Mouse (Mus musculus): ENCODE results near the gene Nrxn3. TPM values are rescaled to one million over a fixed set of nuclear protein-coding genes. Genes with fewer than 3 reads are reported as not detected.

Nrxn3 gene
- polyA plus RNA-seq, 1 experiment: not detected

DNA sequence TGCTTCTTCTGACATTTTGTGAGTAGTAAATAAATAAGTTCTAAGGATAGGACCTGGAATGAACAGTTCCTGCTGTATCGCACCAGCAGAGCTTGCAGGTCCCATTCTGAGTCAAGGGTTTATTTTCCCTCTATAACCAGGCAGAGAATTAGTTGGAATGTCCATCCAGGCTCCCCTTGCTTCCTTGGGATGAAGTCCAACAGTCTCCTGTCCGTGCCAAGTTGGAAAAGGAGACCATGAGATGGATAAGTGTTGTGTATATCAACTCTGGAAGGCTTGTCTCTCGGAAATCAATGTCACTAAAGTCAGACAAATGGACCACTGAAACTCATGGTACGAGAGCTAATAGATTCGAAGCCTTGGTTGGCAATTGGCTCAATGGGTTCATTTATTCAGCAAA, 1087.5 kb downstream of the Nrxn3 start:
- TF ChIP-seq CTCF (IDR thresholded peaks at IDR 0.05; ENCODE audit: borderline replicate concordance, insufficient read depth, low read length): no peak
- TF ChIP-seq POLR2A (IDR thresholded peaks at IDR 0.05; ENCODE audit: low read depth, low read length): no peak
- no peak overlapping the region for H3K27ac ChIP-seq (ENCODE audit: insufficient read depth, low read length)
- no peak overlapping the region for H3K4me3 ChIP-seq (ENCODE audit: insufficient read depth, low read length)
- no peaks in the 10 kb centered on the region for H3K4me1 ChIP-seq (ENCODE audit: control insufficient read depth, insufficient read depth, low read length)

DNA sequence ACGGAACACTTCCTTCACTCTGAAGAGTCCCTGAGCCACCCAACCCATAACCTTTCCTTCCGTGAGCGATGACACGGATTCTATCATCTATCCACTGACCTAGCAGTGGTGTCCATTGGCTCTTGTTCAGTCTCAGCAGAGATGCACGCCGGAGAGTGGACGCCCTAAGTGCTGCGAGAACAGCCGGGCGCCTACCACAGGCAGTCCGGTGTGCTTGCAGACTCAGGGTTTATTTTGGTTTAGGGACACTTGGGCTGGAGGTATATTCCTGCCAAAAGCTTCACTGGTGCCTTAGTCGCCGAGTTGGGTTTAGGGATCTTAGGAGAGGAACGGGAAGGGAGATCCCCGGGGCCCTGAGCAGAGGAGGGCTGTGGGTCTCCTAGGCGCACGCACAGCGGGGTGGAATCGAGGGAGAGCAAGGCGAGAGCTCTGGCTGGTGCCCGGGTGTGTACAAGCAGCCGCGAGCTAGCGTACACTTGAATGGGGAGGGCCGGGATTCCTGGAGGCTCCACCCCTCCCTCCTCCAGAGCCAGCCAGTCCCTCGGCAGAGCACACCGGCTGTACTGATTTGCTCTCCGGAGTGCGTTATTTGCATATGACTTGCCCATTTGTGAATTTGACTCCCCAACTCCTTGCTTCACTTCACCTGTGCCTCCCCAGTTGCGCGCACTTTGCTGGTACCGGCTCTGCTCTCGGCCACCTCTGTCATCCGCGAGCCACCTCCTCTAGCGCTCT, 1089.3 kb downstream of the Nrxn3 start:
- TF ChIP-seq CTCF (IDR thresholded peaks at IDR 0.05; ENCODE audit: borderline replicate concordance, insufficient read depth, low read length) (no peak), POLR2A (IDR thresholded peaks at IDR 0.05; ENCODE audit: low read depth, low read length) (no peak; the same call in 1 of the 2 replicates)
- Histone ChIP-seq H3K4me1 (ENCODE audit: control insufficient read depth, insufficient read depth, low read length) (no peaks in the 10 kb centered on the region), H3K4me3 (ENCODE audit: insufficient read depth, low read length) (peak overlapping the region; percentile 63), H3K27ac (ENCODE audit: insufficient read depth, low read length) (no peak overlapping the region)

DNA sequence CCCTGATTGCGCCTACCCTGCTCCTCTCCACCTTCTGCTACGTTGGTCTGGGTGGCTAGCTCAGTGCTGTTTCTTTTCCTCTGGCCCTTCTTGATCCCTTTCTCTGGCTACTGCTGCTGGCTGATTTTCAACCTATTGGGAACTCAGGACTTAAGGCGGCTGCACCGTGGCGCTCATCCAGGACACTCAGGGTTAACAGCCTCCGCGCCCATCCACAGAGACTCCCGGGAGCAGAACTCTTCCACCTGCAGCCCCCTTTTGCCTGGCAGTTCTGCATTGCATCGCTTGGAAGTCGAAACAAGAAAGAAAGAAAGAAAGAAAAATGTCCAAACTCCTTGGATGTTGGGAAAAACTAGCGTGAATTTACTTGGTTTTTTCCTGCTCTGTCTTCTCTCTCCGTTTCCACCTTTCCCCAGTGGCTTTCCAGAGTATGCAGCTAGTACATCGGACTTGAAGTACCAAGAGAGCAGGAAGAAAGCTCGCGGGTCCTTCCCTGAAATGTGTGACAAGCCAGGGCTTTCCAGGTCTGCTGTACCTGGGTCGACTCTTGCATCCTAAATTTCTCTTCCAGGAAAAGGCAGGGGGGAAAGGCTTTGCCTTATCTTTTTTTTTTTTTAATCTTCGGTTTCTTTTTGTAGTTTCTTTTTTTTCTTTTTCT, 1090.0 kb downstream of the Nrxn3 start:
- no peak for TF ChIP-seq POLR2A (IDR thresholded peaks at IDR 0.05; ENCODE audit: low read depth, low read length)
- H3K4me1 ChIP-seq (ENCODE audit: control insufficient read depth, insufficient read depth, low read length): no peaks in the 10 kb centered on the region
- peak overlapping the region; percentile 63 for H3K4me3 ChIP-seq (ENCODE audit: insufficient read depth, low read length)
- H3K27ac ChIP-seq (ENCODE audit: insufficient read depth, low read length): no peak overlapping the region

DNA sequence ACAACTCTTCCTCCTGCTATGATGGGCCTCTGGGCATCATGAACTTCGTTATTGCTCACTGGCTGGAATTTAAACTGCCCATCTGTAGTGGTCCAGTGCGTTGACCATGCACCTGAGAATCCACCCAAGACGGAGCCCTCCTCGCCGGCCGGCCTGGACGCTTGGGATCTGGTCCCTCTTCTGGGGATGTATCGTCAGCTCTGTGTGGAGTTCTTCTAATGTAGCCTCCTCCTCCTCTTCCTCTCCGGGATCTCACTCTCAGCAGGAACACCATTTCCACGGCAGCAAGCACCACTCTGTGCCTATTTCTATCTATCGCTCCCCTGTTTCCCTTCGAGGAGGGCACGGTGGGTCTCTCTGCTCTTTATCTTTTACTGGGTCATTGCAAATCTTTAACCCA, 1090.6 kb downstream of the Nrxn3 start:
- no peak overlapping the region for H3K4me3 ChIP-seq (ENCODE audit: insufficient read depth, low read length)
- no peak overlapping the region for H3K27ac ChIP-seq (ENCODE audit: insufficient read depth, low read length)
- H3K4me1 ChIP-seq (ENCODE audit: control insufficient read depth, insufficient read depth, low read length): no peaks in the 10 kb centered on the region
- TF ChIP-seq CTCF (IDR thresholded peaks at IDR 0.05; ENCODE audit: borderline replicate concordance, insufficient read depth, low read length): no peak
- TF ChIP-seq POLR2A (IDR thresholded peaks at IDR 0.05; ENCODE audit: low read depth, low read length): no peak

DNA sequence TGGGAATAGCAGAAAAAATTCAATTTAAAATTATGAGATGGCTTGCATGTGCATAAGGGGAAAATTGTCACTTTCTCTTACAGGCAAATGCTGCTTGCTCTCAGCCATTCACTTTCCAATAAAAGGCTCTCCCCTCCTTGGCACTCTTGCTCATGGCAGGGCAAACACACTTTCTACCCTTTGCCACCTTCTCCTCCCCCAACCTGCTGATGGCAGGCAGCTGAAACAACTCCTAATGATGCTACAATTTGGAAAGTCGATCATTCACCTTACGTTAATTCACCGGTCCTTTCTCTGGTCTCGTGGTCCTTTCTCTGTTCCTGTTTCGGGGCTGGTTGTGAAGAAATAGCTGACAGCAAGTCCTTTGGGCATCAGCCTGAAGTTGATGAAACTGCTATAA, 1091.0 kb downstream of the Nrxn3 start:
- Histone ChIP-seq H3K27ac (ENCODE audit: insufficient read depth, low read length) (no peak overlapping the region), H3K4me1 (ENCODE audit: control insufficient read depth, insufficient read depth, low read length) (no peaks in the 10 kb centered on the region), H3K4me3 (ENCODE audit: insufficient read depth, low read length) (no peak overlapping the region)
- no peak for TF ChIP-seq POLR2A (IDR thresholded peaks at IDR 0.05; ENCODE audit: low read depth, low read length)
- TF ChIP-seq CTCF (IDR thresholded peaks at IDR 0.05; ENCODE audit: borderline replicate concordance, insufficient read depth, low read length): no peak

DNA sequence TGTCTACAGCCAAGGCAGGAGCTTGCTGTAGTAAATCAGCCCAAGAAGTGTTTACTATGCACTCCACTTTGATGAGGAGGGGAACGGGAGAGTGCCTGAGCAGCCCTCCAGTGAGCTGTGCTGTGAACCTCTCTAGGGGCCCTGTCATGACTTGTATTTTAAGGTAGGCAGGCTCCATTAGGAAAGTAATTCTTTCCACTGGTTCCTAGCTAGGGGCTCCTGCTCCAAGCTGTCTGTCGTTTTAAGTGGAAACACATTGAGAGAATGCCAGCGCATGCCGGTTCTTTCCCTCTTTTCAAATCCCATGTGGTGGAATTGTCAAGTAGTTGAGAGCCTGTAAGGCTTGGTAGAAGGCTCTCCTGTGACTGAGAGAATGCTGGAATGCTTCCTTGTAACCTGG, 1091.9 kb downstream of the Nrxn3 start:
- Histone ChIP-seq H3K4me3 (ENCODE audit: insufficient read depth, low read length) (no peak overlapping the region), H3K27ac (ENCODE audit: insufficient read depth, low read length) (no peak overlapping the region), H3K4me1 (ENCODE audit: control insufficient read depth, insufficient read depth, low read length) (no peaks in the 10 kb centered on the region)
- TF ChIP-seq POLR2A (IDR thresholded peaks at IDR 0.05; ENCODE audit: low read depth, low read length) (no peak), CTCF (IDR thresholded peaks at IDR 0.05; ENCODE audit: borderline replicate concordance, insufficient read depth, low read length) (no peak)

DNA sequence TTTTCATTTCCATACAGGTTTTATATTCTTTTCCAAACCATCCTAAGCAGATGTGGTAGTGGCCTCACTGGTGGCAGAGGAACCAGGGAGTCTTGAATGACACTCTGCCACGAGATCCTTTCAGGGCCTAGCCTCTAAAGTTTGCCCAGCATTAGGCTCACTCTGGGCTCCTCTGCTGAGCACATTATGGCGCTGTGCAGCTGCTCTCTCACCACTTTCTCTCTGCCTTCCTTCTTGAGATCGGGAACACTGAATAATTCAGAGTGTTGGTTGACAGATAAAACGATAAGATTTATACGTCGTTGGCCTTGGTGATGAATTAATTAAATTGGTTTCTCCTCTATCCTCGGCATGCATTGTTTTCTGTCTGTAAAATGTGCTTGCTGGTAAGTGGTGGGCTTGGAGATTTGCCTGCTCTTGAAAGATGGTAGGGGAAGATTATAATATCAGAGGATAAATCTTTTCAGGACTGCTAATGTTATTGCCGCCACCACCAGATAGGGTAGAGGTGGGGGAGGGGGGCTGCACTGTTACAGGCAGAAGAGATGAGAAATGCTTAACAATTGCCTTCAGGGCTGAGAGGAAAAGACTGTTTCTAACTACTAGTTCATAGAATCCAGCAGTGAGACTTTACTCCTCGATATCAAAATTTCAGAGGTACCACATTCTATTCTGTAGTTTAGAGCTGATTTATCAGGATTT, 1094.5 kb downstream of the Nrxn3 start:
- H3K4me1 ChIP-seq (ENCODE audit: control insufficient read depth, insufficient read depth, low read length): no peaks in the 10 kb centered on the region
- H3K27ac ChIP-seq (ENCODE audit: insufficient read depth, low read length): no peak overlapping the region
- H3K4me3 ChIP-seq (ENCODE audit: insufficient read depth, low read length): no peak overlapping the region
- no peak for TF ChIP-seq POLR2A (IDR thresholded peaks at IDR 0.05; ENCODE audit: low read depth, low read length)
- no peak for TF ChIP-seq CTCF (IDR thresholded peaks at IDR 0.05; ENCODE audit: borderline replicate concordance, insufficient read depth, low read length)

DNA sequence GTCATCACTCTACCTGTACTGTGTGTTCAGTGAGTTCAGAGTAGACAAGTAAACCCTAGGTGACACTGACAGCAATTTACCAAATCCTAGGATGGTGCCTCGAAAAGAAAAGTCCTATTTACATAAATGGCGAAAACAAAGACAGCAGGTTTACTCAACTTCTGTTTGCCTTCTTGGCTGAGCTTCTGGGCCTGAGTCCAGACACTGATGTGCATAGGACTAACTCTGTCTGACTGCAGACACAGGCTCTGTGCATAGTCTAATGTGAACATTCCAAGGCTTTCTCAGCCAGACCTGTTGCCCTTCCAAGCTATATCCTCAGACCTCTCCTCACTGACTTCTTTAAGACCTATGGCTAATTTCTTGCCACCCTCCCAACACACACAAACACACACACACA, 1095.5 kb downstream of the Nrxn3 start:
- H3K4me1 ChIP-seq (ENCODE audit: control insufficient read depth, insufficient read depth, low read length): no peaks in the 10 kb centered on the region
- no peak overlapping the region for H3K4me3 ChIP-seq (ENCODE audit: insufficient read depth, low read length)
- no peak overlapping the region for H3K27ac ChIP-seq (ENCODE audit: insufficient read depth, low read length)
- TF ChIP-seq POLR2A (IDR thresholded peaks at IDR 0.05; ENCODE audit: low read depth, low read length) (no peak), CTCF (IDR thresholded peaks at IDR 0.05; ENCODE audit: borderline replicate concordance, insufficient read depth, low read length) (no peak)

DNA sequence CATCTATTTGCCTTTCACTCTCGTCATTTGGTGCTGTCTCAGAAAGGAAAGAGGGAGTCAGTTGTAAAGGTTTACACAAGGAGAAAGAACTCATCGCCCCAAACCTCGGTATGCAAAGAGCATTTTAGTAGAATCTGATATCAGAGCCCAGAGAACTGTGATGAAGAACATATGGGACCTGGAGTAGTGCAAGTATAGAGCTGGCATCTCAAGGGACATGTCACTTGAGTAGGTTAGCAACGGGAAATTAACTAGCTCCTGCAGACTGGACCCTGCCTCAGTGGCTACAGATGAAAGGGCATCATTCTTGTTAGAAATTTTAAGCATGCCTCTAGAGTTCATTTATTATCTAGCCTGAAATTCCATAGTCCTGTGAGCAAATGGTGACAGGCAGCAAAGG, 1099.5 kb downstream of the Nrxn3 start:
- no peaks in the 10 kb centered on the region for H3K4me1 ChIP-seq (ENCODE audit: control insufficient read depth, insufficient read depth, low read length)
- no peak overlapping the region for H3K27ac ChIP-seq (ENCODE audit: insufficient read depth, low read length)
- TF ChIP-seq POLR2A (IDR thresholded peaks at IDR 0.05; ENCODE audit: low read depth, low read length): no peak
- TF ChIP-seq CTCF (IDR thresholded peaks at IDR 0.05; ENCODE audit: borderline replicate concordance, insufficient read depth, low read length): no peak
- no peak overlapping the region for H3K4me3 ChIP-seq (ENCODE audit: insufficient read depth, low read length)

DNA sequence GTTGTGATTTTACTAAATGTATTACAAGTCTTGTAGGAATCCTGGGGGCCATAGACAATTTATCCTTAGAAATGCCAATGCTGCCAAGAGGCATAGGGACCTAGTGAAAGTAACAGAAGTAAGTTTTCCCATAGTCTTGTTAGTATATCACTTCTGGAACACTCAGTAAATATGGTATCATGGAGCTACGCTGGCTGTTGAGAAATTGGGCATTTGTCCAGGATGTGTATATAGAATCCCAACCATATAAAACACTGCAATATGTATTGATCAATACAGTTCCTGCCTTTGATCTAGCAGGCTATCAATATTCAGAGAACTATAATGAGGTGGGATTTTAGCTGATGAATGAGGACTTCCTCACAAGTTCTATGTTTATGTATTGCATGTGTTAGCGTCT, 1107.3 kb downstream of the Nrxn3 start:
- H3K4me1 ChIP-seq (ENCODE audit: control insufficient read depth, insufficient read depth, low read length): no peaks in the 10 kb centered on the region
- TF ChIP-seq CTCF (IDR thresholded peaks at IDR 0.05; ENCODE audit: borderline replicate concordance, insufficient read depth, low read length): no peak
- TF ChIP-seq POLR2A (IDR thresholded peaks at IDR 0.05; ENCODE audit: low read depth, low read length): no peak
- H3K27ac ChIP-seq (ENCODE audit: insufficient read depth, low read length): no peak overlapping the region
- H3K4me3 ChIP-seq (ENCODE audit: insufficient read depth, low read length): no peak overlapping the region
